Mouse (Mus musculus): ENCODE measurements around the gene Prss45.
A peak's percentile ranks its signal among the peaks of the same experiment; 100 is the strongest.

Gene Prss45

GRCm38 (mm10) chr9:110858523-110858922, 24.1 kb downstream of the Prss45 start:
- no peak for DNase-seq (ENCODE audit: low spot score)

GRCm38 (mm10) chr9:110858967-110859596, 24.7 kb downstream of the Prss45 start:
- no peak for DNase-seq (ENCODE audit: low spot score)

DNA sequence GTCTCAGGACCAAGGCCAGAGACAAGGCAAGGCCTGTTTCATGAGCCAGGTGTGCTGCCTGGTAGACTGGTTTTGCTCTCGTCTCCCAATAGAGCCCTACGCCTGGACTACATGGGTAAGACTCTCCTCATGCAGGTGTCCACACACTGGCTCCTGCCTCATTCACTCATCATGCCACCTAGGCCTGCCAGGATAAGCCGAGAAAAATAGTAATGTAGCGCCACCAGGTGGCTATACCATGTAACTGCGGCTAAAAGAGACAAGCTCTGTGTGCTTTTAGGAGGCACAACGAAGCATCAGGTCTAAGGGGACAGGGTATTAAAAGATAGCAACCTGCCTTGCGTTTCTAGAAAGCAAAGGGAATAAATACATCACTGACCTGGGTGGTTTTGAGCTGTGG, 36.6 kb downstream of the Prss45 start:
- DNase-seq (ENCODE audit: low spot score), result peak; percentile 72

DNA sequence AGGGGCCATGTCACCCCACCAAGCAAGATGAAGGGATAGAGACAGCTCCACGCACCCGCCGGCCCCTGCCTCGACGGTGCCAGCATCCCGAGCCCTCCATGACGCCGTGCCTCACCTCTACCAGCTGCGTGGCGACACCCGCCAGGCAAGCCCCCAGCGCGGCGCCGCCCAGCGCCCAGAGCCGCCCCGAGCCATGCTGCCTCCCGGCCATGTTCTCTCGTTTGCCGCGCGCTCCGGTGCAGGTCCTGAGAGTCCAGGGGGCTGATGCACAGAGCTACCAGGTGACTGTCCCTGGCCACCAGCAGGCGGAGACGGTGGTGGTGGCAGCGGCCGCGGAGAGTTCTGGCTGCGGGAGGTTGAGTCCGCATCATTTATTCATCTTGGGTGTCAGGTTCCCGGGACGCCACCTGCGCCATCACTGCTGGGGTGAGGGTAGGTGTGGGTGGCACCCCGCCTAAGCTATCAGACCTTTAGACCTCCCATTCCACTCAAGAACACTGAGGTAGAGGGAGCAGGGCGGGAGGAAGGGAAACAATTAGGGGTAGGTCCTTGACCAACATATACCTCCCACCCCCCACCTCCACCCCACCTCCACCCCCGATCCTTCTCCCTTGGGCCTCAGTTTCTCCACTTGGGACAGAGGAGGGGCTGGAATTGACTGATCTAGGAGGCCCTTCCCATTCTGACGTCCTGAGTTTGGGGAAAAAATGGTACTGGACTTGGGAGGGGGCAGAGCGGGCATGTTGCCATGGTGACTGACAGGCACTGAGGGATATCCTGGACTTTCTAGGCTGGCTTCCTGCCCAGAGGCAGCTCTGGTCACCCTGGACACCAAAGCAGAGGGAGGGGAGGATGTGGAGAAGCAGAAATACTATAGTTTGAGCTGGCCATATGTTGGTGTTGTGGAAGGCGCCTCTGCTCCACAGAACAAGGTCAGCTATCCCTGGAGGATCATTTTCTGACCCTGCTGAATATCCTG, 39.6 kb downstream of the Prss45 start:
- DNase-seq (ENCODE audit: low spot score), result peak; percentile 88

DNA sequence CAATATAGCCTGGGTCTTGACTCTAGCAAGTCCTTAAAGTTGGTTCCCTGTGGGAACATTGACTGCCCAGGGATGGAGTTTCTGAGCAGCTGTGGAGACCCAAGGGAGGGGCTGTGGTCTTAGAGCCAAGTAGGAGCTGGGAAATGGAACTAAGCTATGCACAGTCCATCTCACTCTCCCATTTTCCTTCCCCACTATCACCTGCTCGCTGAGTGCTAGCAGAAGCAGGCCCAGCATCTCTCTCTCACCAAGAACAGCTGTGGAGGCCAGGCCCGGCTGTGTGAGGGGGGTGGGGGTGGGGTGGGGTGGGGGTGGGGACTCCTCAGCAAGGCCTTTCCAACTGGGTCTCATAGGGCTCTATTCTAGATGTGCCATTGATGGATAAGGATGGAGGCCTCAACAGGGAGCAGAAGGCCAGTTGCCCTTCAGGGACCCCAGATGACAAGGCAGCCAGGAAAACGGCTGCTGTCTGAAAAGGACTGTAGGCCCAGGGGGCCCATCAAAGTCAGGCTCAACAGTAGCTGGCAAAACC, 40.3 kb downstream of the Prss45 start:
- DNase-seq (ENCODE audit: low spot score), result no peak

DNA sequence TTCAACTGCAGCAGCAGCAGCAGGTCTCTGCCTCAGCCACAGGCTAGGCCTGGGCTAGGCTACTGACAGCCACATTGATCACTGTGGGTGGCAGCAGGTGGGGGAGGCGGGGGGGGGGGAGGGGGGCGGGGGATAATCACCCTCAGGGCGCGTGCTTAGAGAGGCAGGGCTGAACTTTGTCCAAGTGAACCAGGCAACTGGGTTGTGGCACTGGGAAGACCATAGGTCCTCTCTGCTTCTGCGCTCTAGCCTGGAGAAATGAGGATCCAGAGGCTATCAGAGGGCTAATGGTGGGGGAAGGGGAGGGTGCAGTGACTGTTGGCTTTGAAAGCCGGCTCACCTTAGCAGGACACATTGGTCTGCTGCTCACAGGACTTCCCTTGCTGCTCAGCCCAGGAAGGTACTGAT, 40.9 kb downstream of the Prss45 start:
- no peak for DNase-seq (ENCODE audit: low spot score)

- DNase-seq (ENCODE audit: low spot score), result no peak
These were observed 43.0 kb downstream of the Prss45 start for GRCm38 (mm10) chr9:110877353-110877752.

GRCm38 (mm10) chr9:110877888-110878287, 43.5 kb downstream of the Prss45 start:
- no peak for DNase-seq (ENCODE audit: low spot score)

DNA sequence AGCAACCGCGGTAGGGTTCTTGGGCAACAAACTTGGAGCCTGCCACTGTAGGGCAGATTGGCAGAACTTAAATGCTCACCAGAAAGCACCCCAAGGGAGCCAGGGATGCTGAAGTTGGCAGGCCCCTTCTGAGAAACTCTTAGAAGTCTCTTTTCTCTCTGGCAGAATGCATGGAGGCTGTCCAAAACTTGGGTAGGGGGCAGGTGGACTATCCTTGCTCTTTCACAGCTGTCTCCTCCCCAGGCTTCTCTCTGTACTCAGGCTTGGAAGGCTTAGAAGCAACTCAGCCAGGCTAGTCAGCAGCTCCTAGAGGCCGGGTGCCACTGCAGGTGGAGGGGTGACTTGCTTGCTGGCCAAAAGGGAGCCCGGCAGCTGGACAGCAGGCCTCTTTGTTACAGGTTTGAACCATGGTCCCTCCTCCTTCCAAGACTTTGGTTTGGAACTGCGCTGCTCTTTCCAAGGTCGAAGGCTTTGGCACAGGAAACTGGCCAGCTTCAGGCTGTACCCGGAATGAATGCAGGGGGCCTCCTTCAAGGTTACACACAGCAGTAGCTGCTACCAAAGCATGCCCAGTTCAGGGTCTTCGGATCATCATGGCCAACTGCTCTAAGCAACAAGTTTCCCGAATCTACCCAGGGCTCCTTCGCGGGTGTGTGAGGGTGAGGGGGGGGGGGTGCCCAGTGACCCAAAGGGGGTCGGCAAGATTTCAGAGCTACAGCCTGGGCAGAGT, 45.0 kb downstream of the Prss45 start, which contains the start of gene Als2cl:
Als2cl (plus strand) TSS at position 680 of the 730 bp plus-strand sequence.
- no peak for DNase-seq (ENCODE audit: low spot score)

- peak; percentile 44 for DNase-seq (ENCODE audit: low spot score)
These were observed 45.7 kb downstream of the Prss45 start, which contains the start of gene Tmie for GRCm38 (mm10) chr9:110879998-110880561. Gene Tmie (minus strand): TSS chr9:110880113.

GRCm38 (mm10) chr9:110880772-110881171, 46.4 kb downstream of the Prss45 start:
- DNase-seq (ENCODE audit: low spot score), result no peak

DNA sequence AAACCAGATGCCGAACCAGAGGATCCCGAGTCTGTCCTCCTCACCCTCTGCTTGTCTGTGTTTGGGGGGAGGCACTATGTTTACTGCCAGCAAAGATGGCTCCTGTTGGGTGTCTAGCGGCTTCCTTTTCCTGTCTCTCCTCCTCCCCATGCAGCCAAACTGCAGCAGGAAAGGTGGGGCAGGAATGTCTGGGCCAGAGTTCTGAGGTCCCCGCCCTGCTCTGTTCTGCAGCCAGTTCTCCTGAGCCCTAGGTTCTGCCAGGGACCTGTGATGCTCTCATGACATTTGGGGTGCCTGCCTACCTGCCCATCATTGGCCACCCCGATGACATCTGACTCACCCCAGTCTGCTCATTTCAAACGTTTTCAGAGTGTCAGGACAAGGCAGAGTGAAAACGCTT, 47.6 kb downstream of the Prss45 start:
- DNase-seq (ENCODE audit: low spot score), result no peak

DNA sequence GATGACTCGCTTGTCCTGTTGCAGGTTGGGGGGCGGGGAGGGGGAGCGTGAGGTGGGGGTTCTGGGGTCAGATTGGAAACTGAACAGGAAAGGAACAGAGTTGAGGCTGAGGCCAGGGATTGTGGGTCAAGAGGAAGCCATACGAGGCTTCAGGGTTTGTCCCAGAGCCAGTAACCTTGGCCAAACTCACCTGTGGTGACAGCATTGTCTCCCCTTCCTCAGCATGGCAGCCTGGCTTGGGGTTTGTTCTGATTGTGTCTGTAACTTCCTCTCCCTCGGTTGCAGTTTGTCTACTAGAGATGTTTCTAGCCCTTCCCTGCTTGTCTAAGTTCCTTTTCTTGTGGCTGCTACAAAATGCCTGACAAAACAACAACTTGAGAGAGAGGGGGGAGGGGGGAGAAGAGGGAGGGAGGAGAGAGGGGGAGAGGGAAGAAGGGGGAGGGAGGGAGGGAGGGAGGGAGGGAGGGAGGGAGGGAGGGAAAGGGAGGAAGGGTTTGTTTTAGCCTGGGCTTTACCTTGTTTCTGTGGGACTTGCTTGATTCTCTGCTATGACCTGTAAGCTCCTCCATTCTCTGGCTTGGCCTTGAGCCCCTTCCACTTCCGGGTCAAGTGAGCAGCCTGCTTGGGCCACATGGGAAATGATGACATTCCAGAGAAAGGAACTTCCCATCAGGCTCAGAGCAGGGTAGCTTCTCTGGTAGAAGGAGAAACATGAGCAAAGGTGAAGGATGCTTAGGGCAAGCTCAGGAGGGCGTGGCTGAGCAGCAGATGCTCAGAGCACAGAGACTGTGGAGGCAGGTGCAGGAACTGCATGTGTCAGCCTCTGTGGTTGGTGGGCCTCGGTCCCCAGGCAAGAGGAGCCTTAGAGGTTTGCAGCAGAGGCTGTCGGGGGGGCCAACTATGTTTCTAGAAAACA, 53.3 kb downstream of the Prss45 start:
- peak; percentile 39 for DNase-seq (ENCODE audit: low spot score)

DNA sequence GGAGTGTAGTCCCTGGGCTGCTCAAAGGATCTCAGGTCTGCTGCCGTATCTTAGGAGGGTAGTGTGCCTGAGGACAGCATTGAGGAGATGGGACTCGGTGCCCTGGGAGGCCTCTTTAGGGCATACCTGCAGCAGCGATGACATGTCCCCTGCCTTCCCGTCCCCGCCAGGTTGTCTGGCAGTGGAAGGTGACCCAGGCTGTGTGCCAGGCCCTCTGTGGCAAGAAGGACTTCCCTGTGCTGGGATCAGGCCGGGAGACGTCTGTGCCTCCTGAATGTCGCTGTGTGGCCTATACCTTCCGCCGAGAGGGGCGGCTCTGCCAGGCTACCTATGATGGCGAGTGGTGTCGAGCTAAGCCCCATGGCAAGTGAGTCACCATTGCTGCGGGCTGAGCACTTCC, 54.5 kb downstream of the Prss45 start:
- no peak for DNase-seq (ENCODE audit: low spot score)

GRCm38 (mm10) chr9:110890026-110890783, 55.8 kb downstream of the Prss45 start:
- DNase-seq (ENCODE audit: low spot score), result no peak
